Mouse (Mus musculus) forebrain, postnatal 0 days (tissue): Measurements from ENCODE around the gene Lingo3. TPM values are rescaled to one million over a fixed set of nuclear protein-coding genes. Genes with fewer than 3 reads are reported as not detected.

Source experiments
- ATAC-seq: fragments of 200-750 bp; cut with Nextera tagmentation; 2 replicates; pipeline ENCODE4 v1.8.0; 2017; ENCODE audit warnings: mild to moderate bottlenecking, moderate library complexity
- DNase-seq: peaks from one replicate; pipeline ENCODE4 v3.0.0-alpha.2; 2015
- H3K27ac ChIP-seq: fragments of 300-500 bp; sonication (generic); 2 replicates; pipeline ENCODE4 v1.5.1; 2014; ENCODE audit warnings: low read depth, mild to moderate bottlenecking, antibody characterized with exemption, low read length, moderate library complexity, mixed read lengths
- H3K27me3 ChIP-seq: fragments of 300-500 bp; sonication (generic); 2 replicates; pipeline ENCODE4 v1.6.1; 2014; ENCODE audit warnings: mild to moderate bottlenecking, low read length, mixed read lengths; ENCODE audit not compliant: insufficient read depth
- H3K36me3 ChIP-seq: fragments of 300-500 bp; sonication (generic); 2 replicates; pipeline ENCODE4 v1.6.1; 2014; ENCODE audit warnings: mild to moderate bottlenecking, moderate library complexity; ENCODE audit not compliant: insufficient read depth
- H3K4me1 ChIP-seq: fragments of 300-500 bp; sonication (generic); 2 replicates; pipeline ENCODE4 v1.6.1; 2014; ENCODE audit warnings: antibody characterized with exemption; ENCODE audit not compliant: insufficient read depth
- H3K4me2 ChIP-seq: fragments of 300-500 bp; sonication (generic); 2 replicates; pipeline ENCODE4 v1.6.1; 2014; ENCODE audit warnings: low read depth, mild to moderate bottlenecking, moderate library complexity
- H3K4me3 ChIP-seq: fragments of 300-500 bp; sonication (generic); 2 replicates; pipeline ENCODE4 v1.5.1; 2014; ENCODE audit warnings: low read depth, low read length, mixed read lengths
- H3K9ac ChIP-seq: fragments of 300-500 bp; sonication (generic); 2 replicates; pipeline ENCODE4 v1.6.1; 2014; ENCODE audit warnings: mild to moderate bottlenecking
- H3K9me3 ChIP-seq: fragments of 300-500 bp; sonication (generic); 2 replicates; pipeline ENCODE4 v1.6.1; 2016; ENCODE audit warnings: low read length
- CTCF ChIP-seq: sonication (generic); IDR thresholded peaks from 2 replicates; pipeline ENCODE4 v1.5.1; 2016; ENCODE audit warnings: antibody characterized with exemption, control low read depth, low read depth
- WGBS: fragments of 180-500 bp; shearing (Covaris S2); extraction: QIAGEN DNeasy Blood & Tissue Kit; methylation state at CpG from one replicate; pipeline ENCODE4 v1.1.7; 2014; 5-methylcytosine and 5-hydroxymethylcytosine counted together
- polyA plus RNA-seq: library from polyadenylated mRNA; unstranded; fragments of >200 nt; fragmentation: Nextera tagmentation; extraction: Ambion mirVana; gene quantifications from 2 replicates; pipeline ENCODE4 v1.2.1, GENCODE M21; 2015
- total RNA-seq: library from RNA; depleted of rRNA; stranded (reverse); fragments of >200 nt; gene quantifications from 2 replicates; pipeline ENCODE4 v1.2.3, GENCODE M21; 2014

Lingo3 gene
- total and polyA plus RNA-seq, 2 experiments from 2014 or later = 20.3 to 23.7 TPM

DNA sequence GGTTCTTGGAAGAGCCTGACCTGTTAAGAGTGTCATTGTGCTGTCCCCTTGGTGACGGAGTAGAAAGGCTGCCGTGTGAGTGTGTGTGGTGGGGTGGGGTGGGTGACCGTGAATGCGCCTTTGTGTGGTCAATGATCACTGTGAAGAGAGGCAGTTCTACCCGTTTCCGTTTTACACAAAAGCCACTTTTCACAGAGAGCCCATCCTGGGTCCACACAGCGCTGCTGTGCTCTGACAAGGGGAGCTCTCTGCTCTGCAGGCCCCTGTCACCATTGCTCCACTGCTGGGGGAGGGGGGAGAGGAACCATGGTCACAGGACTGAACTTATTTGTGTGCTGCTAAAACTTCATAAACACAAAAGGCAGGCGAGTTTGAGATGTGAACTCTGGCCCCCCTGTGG lies 13.5 kb upstream of the Lingo3 start:
- no peak overlapping the region for H3K27ac ChIP-seq
- 38% methylated on average over 8 of the region's 8 CpGs for WGBS
- ATAC-seq (peak; percentile 24), DNase-seq (no peak)
- no peak overlapping the region for H3K4me3 ChIP-seq
- H3K9ac ChIP-seq = peak overlapping the region; percentile 28; the same call in 1 of the 2 replicates
- no peak overlapping the region for H3K4me2 ChIP-seq
- peaks cover 22% of the 10 kb centered on the region for H3K36me3 ChIP-seq
- H3K9me3 ChIP-seq = no peaks in the 10 kb centered on the region
- no peaks in the 10 kb centered on the region for H3K27me3 ChIP-seq
- TF ChIP-seq CTCF = no peak
- peaks cover 19% of the 10 kb centered on the region for H3K4me1 ChIP-seq

DNA sequence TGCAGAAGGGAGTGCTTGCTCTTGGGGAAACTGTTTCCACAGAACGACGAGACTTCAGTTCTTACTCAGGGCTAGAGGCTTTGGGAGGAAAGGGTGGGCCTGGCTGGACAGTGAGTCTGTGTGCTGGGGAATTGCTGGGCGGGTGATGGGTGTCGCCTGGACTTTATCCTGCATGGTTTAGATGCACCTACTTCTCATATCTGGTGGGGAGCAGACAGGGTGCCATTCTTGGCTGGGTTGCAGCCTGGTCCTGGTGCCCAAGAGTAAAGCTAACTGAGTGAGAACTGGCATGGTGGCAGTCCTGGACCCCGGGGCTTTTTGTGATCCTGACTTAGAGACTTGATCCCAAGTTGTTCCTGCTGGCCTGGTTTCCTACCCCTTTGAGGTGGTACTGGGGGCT lies 13.1 kb upstream of the Lingo3 start:
- WGBS = 76% methylated on average over 5 of the region's 5 CpGs
- Histone ChIP-seq H3K27ac (no peak overlapping the region), H3K9me3 (no peaks in the 10 kb centered on the region), H3K4me2 (no peak overlapping the region), H3K9ac (peak overlapping the region; percentile 28; the same call in 1 of the 2 replicates), H3K27me3 (no peaks in the 10 kb centered on the region), H3K36me3 (peaks cover 21% of the 10 kb centered on the region), H3K4me3 (no peak overlapping the region), H3K4me1 (peaks cover 19% of the 10 kb centered on the region)
- ATAC-seq (no peak), DNase-seq (no peak)
- no peak for TF ChIP-seq CTCF

GRCm38 (mm10) chr10:80856267-80856666 lies 12.4 kb upstream of the Lingo3 start:
- no peaks in the 10 kb centered on the region for H3K27me3 ChIP-seq
- WGBS = 62% methylated on average over 3 of the region's 3 CpGs
- H3K4me1 ChIP-seq = peaks cover 19% of the 10 kb centered on the region
- peak overlapping the region; percentile 100 for H3K4me2 ChIP-seq
- peak; percentile 34 for ATAC-seq
- peak; percentile 24 for DNase-seq
- peak; percentile 48 for TF ChIP-seq CTCF
- no peak overlapping the region for H3K27ac ChIP-seq
- no peaks in the 10 kb centered on the region for H3K9me3 ChIP-seq
- H3K9ac ChIP-seq = peak overlapping the region; percentile 85; the same call in 1 of the 2 replicates
- H3K4me3 ChIP-seq = 0 out of 2 replicates have a peak overlapping the region, but pooled peaks have one; percentile 73
- peaks cover 20% of the 10 kb centered on the region for H3K36me3 ChIP-seq

DNA sequence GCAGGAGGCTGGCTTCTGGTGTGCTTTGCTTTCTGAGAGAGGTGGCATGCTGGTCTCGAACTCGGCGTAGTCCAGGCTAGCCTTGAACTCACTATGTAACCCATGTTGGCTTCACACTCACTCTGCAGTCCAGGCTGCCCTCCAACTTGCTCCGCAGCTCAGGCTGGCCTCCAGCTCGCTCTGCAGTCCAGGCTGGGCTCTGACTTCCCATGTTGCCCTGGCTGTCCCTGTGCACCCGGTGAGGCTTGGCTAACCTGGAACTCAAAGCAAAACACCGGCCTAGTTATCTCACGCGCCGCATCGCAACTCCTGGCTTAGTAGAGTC lies 11.9 kb upstream of the Lingo3 start:
- peaks cover 19% of the 10 kb centered on the region for H3K4me1 ChIP-seq
- peak overlapping the region; percentile 85 for H3K9ac ChIP-seq
- no peak overlapping the region for H3K27ac ChIP-seq
- peak overlapping the region; percentile 73 for H3K4me3 ChIP-seq
- TF ChIP-seq CTCF = no peak
- WGBS = 16% methylated on average over 11 of the region's 11 CpGs
- ATAC-seq (no peak), DNase-seq (no peak)
- peak overlapping the region; percentile 100 for H3K4me2 ChIP-seq
- no peaks in the 10 kb centered on the region for H3K9me3 ChIP-seq
- H3K36me3 ChIP-seq = peaks cover 22% of the 10 kb centered on the region
- H3K27me3 ChIP-seq = no peaks in the 10 kb centered on the region

- DNase-seq (peak; percentile 99), ATAC-seq (peak; percentile 91)
- Histone ChIP-seq H3K36me3 (peaks cover 26% of the 10 kb centered on the region), H3K4me3 (peak within 1 kb of the TSS; percentile 73), H3K9ac (peak within 1 kb of the TSS; percentile 85), H3K4me1 (peaks cover 19% of the 10 kb centered on the region), H3K4me2 (peak within 1 kb of the TSS; percentile 100), H3K27me3 (no peaks in the 10 kb centered on the region), H3K9me3 (no peaks in the 10 kb centered on the region), H3K27ac (peak within 1 kb of the TSS; percentile 92)
- no peak for TF ChIP-seq CTCF
- WGBS = 2% methylated on average over 81 of the region's 81 CpGs
Observed at GRCm38 (mm10) chr10:80854913-80855748, 11.3 kb upstream of the Lingo3 start, which contains the start of the genes Lsm7 and Sppl2b. Gene Lsm7, minus strand, starts transcription at chr10:80855209. Gene Sppl2b, plus strand, starts transcription at chr10:80855275.

GRCm38 (mm10) chr10:80848571-80848970 lies 4.7 kb upstream of the Lingo3 start:
- WGBS = 12% methylated on average over 10 of the region's 10 CpGs
- no peak for TF ChIP-seq CTCF

DNA sequence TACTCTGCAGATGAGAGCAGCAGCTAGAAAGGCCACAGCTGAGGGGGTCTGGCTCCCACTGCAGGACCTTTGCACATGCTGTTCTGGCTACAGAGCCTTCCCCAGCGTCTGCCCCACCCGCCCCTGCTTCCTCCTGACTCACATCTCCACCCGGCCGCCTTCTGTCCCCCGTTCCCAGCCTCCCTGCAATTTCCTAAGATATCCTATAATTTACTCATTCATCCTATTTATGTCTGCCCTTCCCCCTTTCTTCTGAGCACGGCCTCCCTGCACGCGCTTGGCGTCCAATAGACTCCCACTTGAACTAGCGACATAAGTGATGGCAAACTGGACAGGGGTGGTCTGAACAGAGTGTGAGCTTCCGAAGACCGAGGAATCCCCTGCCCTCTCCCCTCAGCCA lies 1.9 kb upstream of the Lingo3 start:
- H3K4me1 ChIP-seq = 0 out of 2 replicates have a peak, but pooled peaks cover 3% of the 10 kb centered on the region
- H3K4me2 ChIP-seq = no peak overlapping the region
- H3K9me3 ChIP-seq = no peaks in the 10 kb centered on the region
- no peak overlapping the region for H3K27ac ChIP-seq
- DNase-seq (no peak), ATAC-seq (no peak)
- WGBS = 73% methylated on average over 12 of the region's 12 CpGs
- no peak for TF ChIP-seq CTCF
- no peaks in the 10 kb centered on the region for H3K27me3 ChIP-seq
- H3K4me3 ChIP-seq = no peak overlapping the region
- H3K36me3 ChIP-seq = peaks cover 12% of the 10 kb centered on the region; the same call in 1 of the 2 replicates
- no peak overlapping the region for H3K9ac ChIP-seq

More at GRCm38 (mm10) chr10:80848571-80848970, 4.7 kb upstream of the Lingo3 start:
- Histone ChIP-seq H3K4me2 (no peak overlapping the region), H3K9ac (no peak overlapping the region), H3K9me3 (no peaks in the 10 kb centered on the region), H3K4me3 (no peak overlapping the region), H3K27ac (no peak overlapping the region), H3K36me3 (peaks cover 34% of the 10 kb centered on the region), H3K27me3 (no peaks in the 10 kb centered on the region), H3K4me1 (no peaks in the 10 kb centered on the region)
- DNase-seq (no peak), ATAC-seq (no peak)
